Mouse (Mus musculus) MEL (cell line): ENCODE data around the gene Kif3b.

Source experiments
- CHD2 ChIP-seq: IDR thresholded peaks from 2 replicates; pipeline ENCODE4 v1.6.1; 2011; ENCODE audit warnings: low read length, improper control_type of control experiment
- CTCF ChIP-seq, 3 experiments: IDR thresholded peaks in 2 of 3; conservative IDR thresholded peaks in 1 of 3; 2 replicates each; pipeline ENCODE4 v1.5.1; 2011 to 2012; ENCODE audit warnings: low read length in 3 of 3, low read depth in 2 of 3, mild to moderate bottlenecking in 2 of 3, improper control_type of control experiment in 1 of 3, inconsistent platforms in 1 of 3, mixed read lengths in 1 of 3, moderate library complexity in 1 of 3; ENCODE audit not compliant: control insufficient read depth in 1 of 3, insufficient read depth in 1 of 3, poor library complexity in 1 of 3, severe bottlenecking in 1 of 3
- E2F4 ChIP-seq: IDR thresholded peaks from 2 replicates; pipeline ENCODE4 v1.6.1; 2011; ENCODE audit warnings: low read depth, low read length, improper control_type of control experiment, borderline replicate concordance
- EP300 ChIP-seq, 2 experiments: IDR thresholded peaks; 2 replicates each; pipeline ENCODE4 v1.6.1; 2011; ENCODE audit warnings: improper control_type of control experiment in 2 of 2, low read length in 2 of 2, low read depth in 1 of 2, mild to moderate bottlenecking in 1 of 2
- ETS1 ChIP-seq: IDR thresholded peaks from 2 replicates; pipeline ENCODE4 v1.6.1; 2012; ENCODE audit warnings: low read depth, mild to moderate bottlenecking, inconsistent platforms, low read length, improper control_type of control experiment, moderate library complexity
- MAFK ChIP-seq: IDR thresholded peaks from 2 replicates; pipeline ENCODE4 v1.6.1; 2011; ENCODE audit warnings: low read depth, mild to moderate bottlenecking, low read length, improper control_type of control experiment, borderline replicate concordance
- MAX ChIP-seq: IDR thresholded peaks from 2 replicates; pipeline ENCODE4 v1.6.1; 2011; ENCODE audit warnings: low read length, improper control_type of control experiment
- POLR2A ChIP-seq, 2 experiments: IDR thresholded peaks; 2 replicates each; pipeline ENCODE4 v1.6.1; 2011 to 2012; ENCODE audit warnings: low read length in 2 of 2, mild to moderate bottlenecking in 2 of 2, control low read depth in 1 of 2, improper control_type of control experiment in 1 of 2, low read depth in 1 of 2, moderate library complexity in 1 of 2; ENCODE audit not compliant: control insufficient read depth in 1 of 2, insufficient read depth in 1 of 2, poor library complexity in 1 of 2
- TBP ChIP-seq: IDR thresholded peaks from 2 replicates; pipeline ENCODE4 v1.8.0; 2011; ENCODE audit warnings: low read depth, low read length, improper control_type of control experiment
- TCF12 ChIP-seq: IDR thresholded peaks from 2 replicates; pipeline ENCODE4 v1.6.1; 2014; ENCODE audit warnings: low read depth, mild to moderate bottlenecking, inconsistent platforms, low read length, improper control_type of control experiment, moderate library complexity
- UBTF ChIP-seq: IDR thresholded peaks from 2 replicates; pipeline ENCODE4 v1.6.1; 2012; ENCODE audit warnings: low read depth, mild to moderate bottlenecking, inconsistent platforms, low read length, improper control_type of control experiment, moderate library complexity, borderline replicate concordance; ENCODE audit not compliant: insufficient read depth
- ZC3H11A ChIP-seq: IDR thresholded peaks from 2 replicates; pipeline ENCODE4 v1.6.1; 2012; ENCODE audit warnings: low read depth, mild to moderate bottlenecking, inconsistent platforms, low read length, improper control_type of control experiment

- no peak for TF ChIP-seq CTCF (IDR thresholded peaks at IDR 0.05 in 2 of 3, conservative IDR thresholded peaks at IDR 0.05 in 1 of 3; ENCODE audit: control insufficient read depth in 1 of 3, insufficient read depth in 1 of 3, low read depth in 2 of 3, low read length in 3 of 3, poor library complexity in 1 of 3, severe bottlenecking in 1 of 3)
- TF ChIP-seq UBTF, result no peak
- peak; percentile 78 for TF ChIP-seq TBP
- peak; percentile 59 to 65; a peak in 2 of 4 replicates for TF ChIP-seq POLR2A (IDR thresholded peaks at IDR 0.05; ENCODE audit: control insufficient read depth in 1 of 2, insufficient read depth in 1 of 2, low read depth in 1 of 2, low read length in 2 of 2, poor library complexity in 1 of 2)
- TF ChIP-seq E2F4, result peak; percentile 40; the same call in 1 of the 2 replicates
- peak; percentile 39; the same call in 1 of the 2 replicates for TF ChIP-seq TCF12
- no peak for TF ChIP-seq MAFK
- no peak for TF ChIP-seq ZC3H11A
- TF ChIP-seq MAX, result peak; percentile 54
- 0 out of 4 replicates have a peak, but pooled peaks of 1 of the 2 experiments have one; percentile 2 for TF ChIP-seq EP300 (IDR thresholded peaks at IDR 0.05; ENCODE audit: low read depth in 1 of 2, low read length in 2 of 2)
- no peak for TF ChIP-seq ETS1
- peak; percentile 98 for TF ChIP-seq CHD2
Measured at GRCm38 (mm10) chr2:153345454-153346220, 54.4 kb downstream of the Kif3b start, which contains the start of gene Asxl1.
